Mouse (Mus musculus) bone marrow macrophage, adult 2 months (primary cell): ENCODE data around the gene Fyttd1. TPM values are rescaled to one million over a fixed set of nuclear protein-coding genes. Genes with fewer than 3 reads are reported as not detected.

Experiments
- H3K27ac ChIP-seq: 2 replicates; pipeline ENCODE4 v1.5.1; 2012; ENCODE audit warnings: low read depth, low read length; ENCODE audit not compliant: insufficient read depth
- H3K4me1 ChIP-seq: 2 replicates; pipeline ENCODE4 v1.6.1; 2012; ENCODE audit warnings: low read length; ENCODE audit not compliant: control insufficient read depth, insufficient read depth
- H3K4me3 ChIP-seq: 2 replicates; pipeline ENCODE4 v1.5.1; 2012; ENCODE audit warnings: mild to moderate bottlenecking, low read length, moderate library complexity; ENCODE audit not compliant: insufficient read depth
- CTCF ChIP-seq: IDR thresholded peaks from 2 replicates; pipeline ENCODE4 v1.5.1; 2012; ENCODE audit warnings: low read depth, mild to moderate bottlenecking, low read length, moderate library complexity
- POLR2A ChIP-seq: IDR thresholded peaks from 2 replicates; pipeline ENCODE4 v1.6.1; 2012; ENCODE audit warnings: mild to moderate bottlenecking, low read depth, low read length, borderline replicate concordance
- polyA plus RNA-seq: library from polyadenylated mRNA; stranded (reverse); fragments of >200 nt; gene quantifications from 2 replicates; pipeline ENCODE4 v1.2.4, GENCODE M21; 2012; ENCODE audit not compliant: missing spikeins, insufficient read depth, insufficient read length

Fyttd1 gene
- polyA plus RNA-seq, 1 experiment: 33.0 TPM

GRCm38 (mm10) chr16:32878157-32878598 lies 878 bp downstream of the Fyttd1 start:
- peak overlapping the region; percentile 83 for H3K4me3 ChIP-seq
- peaks cover 33% of the 10 kb centered on the region for H3K4me1 ChIP-seq
- TF ChIP-seq CTCF (no peak), POLR2A (no peak)
- H3K27ac ChIP-seq: no peak overlapping the region

GRCm38 (mm10) chr16:32878972-32879926 lies 1.9 kb downstream of the Fyttd1 start:
- TF ChIP-seq POLR2A: no peak
- no peak for TF ChIP-seq CTCF
- no peak overlapping the region for H3K27ac ChIP-seq
- peak overlapping the region; percentile 83; the same call in 1 of the 2 replicates for H3K4me3 ChIP-seq
- H3K4me1 ChIP-seq: peaks cover 30% of the 10 kb centered on the region

GRCm38 (mm10) chr16:32881538-32881937 lies 4.2 kb downstream of the Fyttd1 start:
- Histone ChIP-seq H3K27ac (no peak overlapping the region), H3K4me1 (peaks cover 25% of the 10 kb centered on the region), H3K4me3 (no peak overlapping the region)
- no peak for TF ChIP-seq POLR2A
- TF ChIP-seq CTCF: no peak

GRCm38 (mm10) chr16:32887996-32888395 lies 10.7 kb downstream of the Fyttd1 start:
- Histone ChIP-seq H3K27ac (no peak overlapping the region), H3K4me3 (no peak overlapping the region), H3K4me1 (no peaks in the 10 kb centered on the region)
- no peak for TF ChIP-seq CTCF
- TF ChIP-seq POLR2A: no peak

- H3K4me1 ChIP-seq: no peaks in the 10 kb centered on the region
- TF ChIP-seq POLR2A (no peak), CTCF (no peak)
- H3K27ac ChIP-seq: no peak overlapping the region
Measured at GRCm38 (mm10) chr16:32889881-32890280, 12.6 kb downstream of the Fyttd1 start.

GRCm38 (mm10) chr16:32896126-32896525 lies 18.8 kb downstream of the Fyttd1 start:
- TF ChIP-seq CTCF (no peak), POLR2A (no peak)
- no peak overlapping the region for H3K4me3 ChIP-seq

More at GRCm38 (mm10) chr16:32889881-32890280, 12.6 kb downstream of the Fyttd1 start:
- no peak overlapping the region for H3K4me3 ChIP-seq

GRCm38 (mm10) chr16:32901360-32902050 lies 24.2 kb downstream of the Fyttd1 start:
- no peak overlapping the region for H3K27ac ChIP-seq
- TF ChIP-seq CTCF (no peak), POLR2A (no peak)
- no peaks in the 10 kb centered on the region for H3K4me1 ChIP-seq
- H3K4me3 ChIP-seq: no peak overlapping the region

More at GRCm38 (mm10) chr16:32896126-32896525, 18.8 kb downstream of the Fyttd1 start:
- Histone ChIP-seq H3K4me1 (no peaks in the 10 kb centered on the region), H3K27ac (no peak overlapping the region)

GRCm38 (mm10) chr16:32902051-32902428 lies 24.7 kb downstream of the Fyttd1 start:
- TF ChIP-seq POLR2A: no peak
- TF ChIP-seq CTCF: no peak
- Histone ChIP-seq H3K4me3 (no peak overlapping the region), H3K4me1 (no peaks in the 10 kb centered on the region), H3K27ac (no peak overlapping the region)

- no peak for TF ChIP-seq POLR2A
- TF ChIP-seq CTCF: no peak
- no peak overlapping the region for H3K4me3 ChIP-seq
- H3K4me1 ChIP-seq: no peaks in the 10 kb centered on the region
- H3K27ac ChIP-seq: no peak overlapping the region
Measured at GRCm38 (mm10) chr16:32906186-32906585, 28.9 kb downstream of the Fyttd1 start.
